Mouse (Mus musculus): ENCODE results near the gene Pax7. TPM values are rescaled to one million over a fixed set of nuclear protein-coding genes. Genes with fewer than 3 reads are reported as not detected.

Pax7 gene
- polyA plus RNA-seq, 2 experiments: 1.9 to 4.7 TPM

DNA sequence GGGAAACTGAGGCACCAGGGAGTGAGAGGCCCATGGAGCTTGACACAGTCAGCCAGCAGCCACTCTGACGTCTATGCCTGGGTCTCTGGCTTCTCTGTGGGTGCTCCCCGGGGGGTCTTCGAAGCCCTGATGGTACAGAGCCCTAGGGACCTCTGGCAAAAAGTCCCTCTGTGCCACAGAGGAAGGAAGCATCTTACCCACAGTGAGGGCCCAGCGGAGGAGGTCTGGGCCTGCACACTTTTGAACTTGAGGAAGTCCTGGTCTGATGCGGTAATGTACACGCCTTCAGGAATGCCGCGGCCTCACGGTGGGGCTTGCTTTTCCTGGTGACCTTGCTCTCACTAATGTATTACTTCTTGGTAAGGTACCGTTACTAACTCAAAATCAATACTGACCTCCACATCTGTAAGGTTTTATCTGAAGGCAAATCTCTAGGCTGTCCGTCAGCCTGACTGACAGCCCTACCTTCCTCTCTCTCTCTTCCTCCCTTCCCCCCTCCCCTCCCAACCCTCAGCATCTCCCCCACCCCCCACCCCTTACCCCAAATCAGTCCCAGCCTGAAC is 79.1 kb downstream of the Pax7 start:
- H3K4me2 ChIP-seq (replicated peaks; ENCODE audit: low read depth, low read length, severe bottlenecking): no peak overlapping the region
- 32% methylated on average over 11 of the region's 11 CpGs for WGBS
- H3K36me3 ChIP-seq (ENCODE audit: control insufficient read depth, insufficient read depth, low read length): no peaks in the 10 kb centered on the region
- no peaks in the 10 kb centered on the region for H3K9me3 ChIP-seq (ENCODE audit: control insufficient read depth, low read length)
- no peak overlapping the region for H3K27ac ChIP-seq (replicated peaks; ENCODE audit: low read depth, low read length)
- DNase-seq (ENCODE audit: low spot score) (no peak), ATAC-seq (ENCODE audit: low FRiP score, low read depth) (no peak)
- H3K4me1 ChIP-seq (ENCODE audit: control insufficient read depth, insufficient read depth, low read length): no peaks in the 10 kb centered on the region
- TF ChIP-seq POLR2A (IDR thresholded peaks at IDR 0.05; ENCODE audit: borderline replicate concordance, extremely low read depth, insufficient read depth, insufficient read length): no peak
- H3K9ac ChIP-seq (ENCODE audit: low read depth, low read length, severe bottlenecking): no peak overlapping the region
- no peak overlapping the region for H3K4me3 ChIP-seq (replicated peaks; ENCODE audit: low read length)
- H3K27me3 ChIP-seq (ENCODE audit: control insufficient read depth, insufficient read depth, low read length): peaks cover 14% of the 10 kb centered on the region; the same call in 1 of the 2 replicates

DNA sequence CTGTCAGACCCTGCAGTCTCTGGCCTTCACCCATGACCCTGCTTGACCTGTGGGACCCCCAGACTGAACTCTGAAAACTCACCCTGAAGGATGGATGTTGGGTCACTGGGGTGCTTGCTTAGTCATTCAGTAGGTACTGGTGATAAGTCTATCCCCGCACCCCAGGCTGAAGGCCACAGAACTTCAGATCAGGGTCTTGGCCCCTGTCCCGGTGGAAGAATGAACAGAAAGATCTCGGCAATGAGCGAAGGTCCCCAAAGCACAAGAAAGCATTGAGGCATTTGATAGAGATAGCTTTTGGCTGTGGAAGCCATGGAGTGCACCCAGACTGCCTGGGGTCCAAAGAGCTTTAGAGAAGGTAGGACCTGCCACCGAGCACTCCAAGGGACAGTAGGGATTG is 82.4 kb downstream of the Pax7 start:
- Histone ChIP-seq H3K4me1 (ENCODE audit: control insufficient read depth, insufficient read depth, low read length) (no peaks in the 10 kb centered on the region), H3K4me3 (replicated peaks; ENCODE audit: low read length) (no peak overlapping the region), H3K9me3 (ENCODE audit: control insufficient read depth, low read length) (no peaks in the 10 kb centered on the region), H3K4me2 (replicated peaks; ENCODE audit: low read depth, low read length, severe bottlenecking) (no peak overlapping the region), H3K9ac (ENCODE audit: low read depth, low read length, severe bottlenecking) (no peak overlapping the region), H3K27me3 (ENCODE audit: control insufficient read depth, insufficient read depth, low read length) (no peaks in the 10 kb centered on the region), H3K36me3 (ENCODE audit: control insufficient read depth, insufficient read depth, low read length) (no peaks in the 10 kb centered on the region), H3K27ac (replicated peaks; ENCODE audit: low read depth, low read length) (no peak overlapping the region)
- WGBS: 84% methylated on average over 5 of the region's 5 CpGs
- no peak for TF ChIP-seq POLR2A (IDR thresholded peaks at IDR 0.05; ENCODE audit: borderline replicate concordance, extremely low read depth, insufficient read depth, insufficient read length)
- no peak for ATAC-seq (ENCODE audit: low FRiP score, low read depth)
- DNase-seq (ENCODE audit: low spot score): no peak

DNA sequence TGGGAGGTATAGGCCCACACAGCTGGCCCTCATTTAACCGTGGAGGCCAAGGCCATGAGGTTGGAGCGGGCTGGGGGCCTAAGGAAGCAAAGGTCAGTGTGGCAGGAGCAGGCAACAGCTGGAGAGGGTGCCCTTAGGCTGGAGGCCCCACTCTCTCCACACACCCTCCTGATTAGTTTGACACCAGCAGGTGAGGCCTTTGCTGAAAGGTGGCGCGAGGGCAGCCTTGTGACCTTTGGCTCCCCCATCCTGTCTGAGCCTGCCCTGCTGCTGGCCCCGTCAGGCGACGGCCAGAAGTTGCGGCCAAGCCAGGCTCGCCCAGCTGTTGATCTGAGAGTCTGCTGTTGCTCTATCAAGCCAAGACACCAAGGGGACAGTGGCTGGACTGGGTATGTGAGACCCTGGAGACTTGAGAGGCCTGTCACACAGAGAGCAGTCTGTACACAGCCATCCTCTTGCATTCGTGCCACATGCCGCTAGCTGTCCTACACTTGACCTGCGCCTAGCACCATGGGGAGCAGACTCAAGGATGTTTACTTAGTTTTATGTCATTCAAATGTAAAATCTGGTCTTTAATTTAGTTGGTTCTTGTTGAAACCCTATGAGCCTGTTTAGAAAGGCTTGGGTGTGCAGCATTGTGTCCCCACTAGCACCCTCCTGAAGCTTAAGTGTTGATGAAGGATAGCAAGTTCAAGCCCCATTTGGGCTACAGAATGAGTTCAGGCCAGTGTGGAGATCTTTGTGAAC is 86.0 kb downstream of the Pax7 start:
- WGBS: 31% methylated on average over 12 of the region's 12 CpGs
- ATAC-seq (ENCODE audit: low FRiP score, low read depth) (no peak), DNase-seq (ENCODE audit: low spot score) (no peak)
- H3K4me3 ChIP-seq (replicated peaks; ENCODE audit: low read length): no peak overlapping the region
- no peak overlapping the region for H3K9ac ChIP-seq (ENCODE audit: low read depth, low read length, severe bottlenecking)
- no peaks in the 10 kb centered on the region for H3K27me3 ChIP-seq (ENCODE audit: control insufficient read depth, insufficient read depth, low read length)
- no peaks in the 10 kb centered on the region for H3K4me1 ChIP-seq (ENCODE audit: control insufficient read depth, insufficient read depth, low read length)
- H3K27ac ChIP-seq (replicated peaks; ENCODE audit: low read depth, low read length): no peak overlapping the region
- H3K9me3 ChIP-seq (ENCODE audit: control insufficient read depth, low read length): no peaks in the 10 kb centered on the region
- H3K4me2 ChIP-seq (replicated peaks; ENCODE audit: low read depth, low read length, severe bottlenecking): no peak overlapping the region
- no peaks in the 10 kb centered on the region for H3K36me3 ChIP-seq (ENCODE audit: control insufficient read depth, insufficient read depth, low read length)
- no peak for TF ChIP-seq POLR2A (IDR thresholded peaks at IDR 0.05; ENCODE audit: borderline replicate concordance, extremely low read depth, insufficient read depth, insufficient read length)

DNA sequence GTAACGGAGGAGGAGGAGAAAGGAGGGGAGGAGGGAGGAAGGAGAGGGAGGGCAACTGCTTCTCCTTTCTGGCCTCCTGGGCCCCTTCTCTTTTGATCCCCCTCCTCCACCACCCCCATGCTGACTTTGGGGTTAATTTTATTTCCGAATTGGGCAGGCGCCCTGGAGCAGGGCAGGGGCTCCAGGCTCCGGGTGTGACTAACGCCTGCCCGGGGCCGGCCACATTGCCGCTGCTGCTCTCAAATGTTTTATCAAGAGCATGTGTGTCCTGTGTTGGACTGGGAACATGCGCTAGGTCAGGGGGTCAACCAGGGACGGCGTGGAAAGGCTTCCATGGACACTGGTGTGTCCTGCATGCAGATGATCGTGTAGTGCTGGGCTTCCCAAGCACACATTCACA is 87.2 kb downstream of the Pax7 start:
- Histone ChIP-seq H3K4me1 (ENCODE audit: control insufficient read depth, insufficient read depth, low read length) (no peaks in the 10 kb centered on the region), H3K27me3 (ENCODE audit: control insufficient read depth, insufficient read depth, low read length) (no peaks in the 10 kb centered on the region), H3K27ac (replicated peaks; ENCODE audit: low read depth, low read length) (no peak overlapping the region), H3K9ac (ENCODE audit: low read depth, low read length, severe bottlenecking) (no peak overlapping the region), H3K4me2 (replicated peaks; ENCODE audit: low read depth, low read length, severe bottlenecking) (no peak overlapping the region), H3K9me3 (ENCODE audit: control insufficient read depth, low read length) (no peaks in the 10 kb centered on the region), H3K4me3 (replicated peaks; ENCODE audit: low read length) (no peak overlapping the region), H3K36me3 (ENCODE audit: control insufficient read depth, insufficient read depth, low read length) (no peaks in the 10 kb centered on the region)
- WGBS: 17% methylated on average over 12 of the region's 12 CpGs
- ATAC-seq (ENCODE audit: low FRiP score, low read depth) (no peak), DNase-seq (ENCODE audit: low spot score) (no peak)
- TF ChIP-seq POLR2A (IDR thresholded peaks at IDR 0.05; ENCODE audit: borderline replicate concordance, extremely low read depth, insufficient read depth, insufficient read length): no peak

DNA sequence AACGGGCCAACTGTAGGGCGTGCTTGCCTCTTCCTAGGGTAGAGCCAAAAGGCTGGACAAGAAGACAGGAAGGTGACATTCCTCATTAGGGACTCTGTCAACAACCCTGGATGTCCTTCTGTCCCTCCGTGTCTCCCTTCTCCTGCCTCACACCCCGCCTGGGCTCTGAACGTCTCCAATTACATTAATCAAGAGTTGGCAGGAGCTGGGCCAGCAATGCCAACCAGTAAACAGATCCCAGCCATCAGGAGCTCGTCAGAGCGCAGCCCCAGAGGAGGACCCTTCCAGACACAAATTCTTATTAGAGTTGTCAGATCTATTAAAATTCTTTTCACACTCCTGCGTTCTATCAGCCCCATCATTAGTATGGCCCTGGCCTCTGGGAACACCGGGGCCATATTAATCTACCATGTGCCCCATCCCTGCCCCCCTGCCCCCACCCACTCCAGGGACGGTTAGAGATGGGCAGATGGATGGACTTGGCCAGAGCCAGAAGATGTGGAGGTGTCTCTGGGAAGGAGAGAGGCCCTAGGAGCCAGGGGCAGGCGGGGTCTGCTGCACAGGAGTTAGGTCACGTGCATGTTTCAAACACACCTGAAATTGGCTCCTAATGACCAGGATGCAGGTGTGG is 88.4 kb downstream of the Pax7 start:
- H3K36me3 ChIP-seq (ENCODE audit: control insufficient read depth, insufficient read depth, low read length): no peaks in the 10 kb centered on the region
- ATAC-seq (ENCODE audit: low FRiP score, low read depth) (no peak), DNase-seq (ENCODE audit: low spot score) (no peak)
- H3K4me1 ChIP-seq (ENCODE audit: control insufficient read depth, insufficient read depth, low read length): no peaks in the 10 kb centered on the region
- H3K27me3 ChIP-seq (ENCODE audit: control insufficient read depth, insufficient read depth, low read length): no peaks in the 10 kb centered on the region
- H3K4me2 ChIP-seq (replicated peaks; ENCODE audit: low read depth, low read length, severe bottlenecking): no peak overlapping the region
- no peak overlapping the region for H3K9ac ChIP-seq (ENCODE audit: low read depth, low read length, severe bottlenecking)
- no peak overlapping the region for H3K27ac ChIP-seq (replicated peaks; ENCODE audit: low read depth, low read length)
- H3K9me3 ChIP-seq (ENCODE audit: control insufficient read depth, low read length): no peaks in the 10 kb centered on the region
- no peak overlapping the region for H3K4me3 ChIP-seq (replicated peaks; ENCODE audit: low read length)
- WGBS: 47% methylated on average over 12 of the region's 12 CpGs
- no peak for TF ChIP-seq POLR2A (IDR thresholded peaks at IDR 0.05; ENCODE audit: borderline replicate concordance, extremely low read depth, insufficient read depth, insufficient read length)

Measured in limb, embryonic 14.5 days (tissue).